Mouse (Mus musculus): Measurements from ENCODE around the gene Bptf. TPM values are rescaled to one million over a fixed set of nuclear protein-coding genes. Genes with fewer than 3 reads are reported as not detected.
"Not testable (repeated sequence)": the region's sequence is repeated elsewhere in the genome, so short reads cannot be mapped to it uniquely, and the experiment has no call there.

The Bptf gene
- polyA plus RNA-seq, 1 experiment from 2014 or later, result 45.5 TPM

GRCm38 (mm10) chr11:107138633-107139032 is 6.7 kb upstream of the Bptf start:
- 77% methylated on average over 3 of the region's 3 CpGs for WGBS
- Histone ChIP-seq H3K27me3 (no peaks in the 10 kb centered on the region), H3K4me1 (replicated peaks) (no peaks in the 10 kb centered on the region), H3K9ac (replicated peaks) (no peak overlapping the region), H3K4me3 (replicated peaks) (no peak overlapping the region), H3K4me2 (no peak overlapping the region), H3K9me3 (no peaks in the 10 kb centered on the region), H3K27ac (no peak overlapping the region), H3K36me3 (no peaks in the 10 kb centered on the region)
- ATAC-seq (ENCODE audit: insufficient number of reproducible peaks, insufficient read depth, low FRiP score, low TSS enrichment, low read depth), result no peak

- Histone ChIP-seq H3K9me3 (no peaks in the 10 kb centered on the region), H3K36me3 (no peaks in the 10 kb centered on the region), H3K27me3 (no peaks in the 10 kb centered on the region), H3K4me1 (replicated peaks) (peaks cover 3% of the 10 kb centered on the region), H3K9ac (replicated peaks) (no peak overlapping the region), H3K4me3 (replicated peaks) (no peak overlapping the region), H3K4me2 (no peak overlapping the region), H3K27ac (no peak overlapping the region)
- 96% methylated on average over 6 of the region's 6 CpGs for WGBS
- no peak for ATAC-seq (ENCODE audit: insufficient number of reproducible peaks, insufficient read depth, low FRiP score, low TSS enrichment, low read depth)
Observed at GRCm38 (mm10) chr11:107137593-107137992, 5.7 kb upstream of the Bptf start.

GRCm38 (mm10) chr11:107136458-107136857 is 4.5 kb upstream of the Bptf start:
- H3K4me3 ChIP-seq (replicated peaks); ATAC-seq (ENCODE audit: insufficient number of reproducible peaks, insufficient read depth, low FRiP score, low TSS enrichment, low read depth); H3K9ac ChIP-seq (replicated peaks); H3K27me3 ChIP-seq; H3K4me2 ChIP-seq; H3K9me3 ChIP-seq; H3K36me3 ChIP-seq; H3K4me1 ChIP-seq (replicated peaks); H3K27ac ChIP-seq: not testable (repeated sequence)
- WGBS, result 89% methylated on average over 10 of the region's 10 CpGs

- no peak overlapping the region for H3K4me2 ChIP-seq
- H3K9ac ChIP-seq (replicated peaks), result no peak overlapping the region
- WGBS, result 57% methylated on average over 3 of the region's 3 CpGs
- no peaks in the 10 kb centered on the region for H3K36me3 ChIP-seq
- H3K27me3 ChIP-seq, result no peaks in the 10 kb centered on the region
- no peak overlapping the region for H3K4me3 ChIP-seq (replicated peaks)
- H3K27ac ChIP-seq, result no peak overlapping the region
- H3K4me1 ChIP-seq (replicated peaks), result peaks cover 5% of the 10 kb centered on the region
- no peaks in the 10 kb centered on the region for H3K9me3 ChIP-seq
- ATAC-seq (ENCODE audit: insufficient number of reproducible peaks, insufficient read depth, low FRiP score, low TSS enrichment, low read depth), result no peak
Observed at GRCm38 (mm10) chr11:107135741-107136140, 3.8 kb upstream of the Bptf start.

GRCm38 (mm10) chr11:107132426-107132825 is 499 bp upstream of the Bptf start:
- peak; percentile 54 for ATAC-seq (ENCODE audit: insufficient number of reproducible peaks, insufficient read depth, low FRiP score, low TSS enrichment, low read depth)

GRCm38 (mm10) chr11:107130879-107131748 is 813 bp downstream of the Bptf start:
- under 1% methylated on average over 53 of the region's 65 CpGs for WGBS
- peak overlapping the region; percentile 97 for H3K27ac ChIP-seq
- H3K4me3 ChIP-seq (replicated peaks), result peak overlapping the region; percentile 94
- ATAC-seq (ENCODE audit: insufficient number of reproducible peaks, insufficient read depth, low FRiP score, low TSS enrichment, low read depth), result peak; percentile 78
- H3K27me3 ChIP-seq, result no peaks in the 10 kb centered on the region
- H3K9me3 ChIP-seq, result no peaks in the 10 kb centered on the region
- H3K9ac ChIP-seq (replicated peaks), result peak overlapping the region; percentile 97
- H3K4me1 ChIP-seq (replicated peaks), result peaks cover 19% of the 10 kb centered on the region
- H3K36me3 ChIP-seq, result no peaks in the 10 kb centered on the region; the same call in 1 of the 2 replicates
- peak overlapping the region; percentile 79 for H3K4me2 ChIP-seq

More at GRCm38 (mm10) chr11:107132426-107132825, 499 bp upstream of the Bptf start:
- Histone ChIP-seq H3K9ac (replicated peaks) (peak overlapping the region; percentile 97), H3K27ac (peak overlapping the region; percentile 97), H3K4me1 (replicated peaks) (peaks cover 19% of the 10 kb centered on the region), H3K27me3 (no peaks in the 10 kb centered on the region), H3K4me3 (replicated peaks) (peak overlapping the region; percentile 94), H3K9me3 (no peaks in the 10 kb centered on the region), H3K36me3 (no peaks in the 10 kb centered on the region; the same call in 1 of the 2 replicates), H3K4me2 (peak overlapping the region; percentile 83)
- WGBS, result 0% methylated on average over 16 of the region's 16 CpGs

- WGBS, result 5% methylated on average over 18 of the region's 18 CpGs
- no peaks in the 10 kb centered on the region for H3K27me3 ChIP-seq
- H3K27ac ChIP-seq, result peak overlapping the region; percentile 97
- peaks cover 19% of the 10 kb centered on the region for H3K4me1 ChIP-seq (replicated peaks)
- H3K9me3 ChIP-seq, result no peaks in the 10 kb centered on the region
- H3K36me3 ChIP-seq, result no peaks in the 10 kb centered on the region; the same call in 1 of the 2 replicates
- H3K4me2 ChIP-seq, result peak overlapping the region; percentile 79
- H3K4me3 ChIP-seq (replicated peaks), result peak overlapping the region; percentile 94
- ATAC-seq (ENCODE audit: insufficient number of reproducible peaks, insufficient read depth, low FRiP score, low TSS enrichment, low read depth), result no peak
- H3K9ac ChIP-seq (replicated peaks), result peak overlapping the region; percentile 97
Observed at GRCm38 (mm10) chr11:107130221-107130788, 1.6 kb downstream of the Bptf start.

GRCm38 (mm10) chr11:107129641-107130040 is 2.3 kb downstream of the Bptf start:
- 21% methylated on average over 2 of the region's 2 CpGs for WGBS
- no peak overlapping the region for H3K27ac ChIP-seq
- H3K4me2 ChIP-seq, result peak overlapping the region; percentile 79
- H3K4me1 ChIP-seq (replicated peaks), result peaks cover 23% of the 10 kb centered on the region
- peak overlapping the region; percentile 97 for H3K9ac ChIP-seq (replicated peaks)
- H3K27me3 ChIP-seq, result no peaks in the 10 kb centered on the region
- H3K4me3 ChIP-seq (replicated peaks), result peak overlapping the region; percentile 94
- H3K9me3 ChIP-seq, result no peaks in the 10 kb centered on the region
- H3K36me3 ChIP-seq, result no peaks in the 10 kb centered on the region; the same call in 1 of the 2 replicates
- no peak for ATAC-seq (ENCODE audit: insufficient number of reproducible peaks, insufficient read depth, low FRiP score, low TSS enrichment, low read depth)

GRCm38 (mm10) chr11:107126716-107127115 is 5.2 kb downstream of the Bptf start:
- 75% methylated on average over 1 of the region's 2 CpGs for WGBS
- H3K27me3 ChIP-seq; H3K9me3 ChIP-seq; H3K9ac ChIP-seq (replicated peaks); H3K36me3 ChIP-seq; H3K27ac ChIP-seq; H3K4me2 ChIP-seq; ATAC-seq (ENCODE audit: insufficient number of reproducible peaks, insufficient read depth, low FRiP score, low TSS enrichment, low read depth); H3K4me3 ChIP-seq (replicated peaks): not testable (repeated sequence)
- peaks cover 25% of the 10 kb centered on the region for H3K4me1 ChIP-seq (replicated peaks)

- Histone ChIP-seq H3K27ac (no peak overlapping the region), H3K36me3 (peaks cover 10% of the 10 kb centered on the region), H3K9me3 (no peaks in the 10 kb centered on the region), H3K9ac (replicated peaks) (no peak overlapping the region), H3K4me2 (no peak overlapping the region), H3K4me1 (replicated peaks) (peaks cover 25% of the 10 kb centered on the region), H3K27me3 (no peaks in the 10 kb centered on the region), H3K4me3 (replicated peaks) (no peak overlapping the region)
- 94% methylated on average over 4 of the region's 4 CpGs for WGBS
- ATAC-seq (ENCODE audit: insufficient number of reproducible peaks, insufficient read depth, low FRiP score, low TSS enrichment, low read depth), result no peak
Observed at GRCm38 (mm10) chr11:107125011-107125410, 6.9 kb downstream of the Bptf start.

GRCm38 (mm10) chr11:107124327-107124731 is 7.6 kb downstream of the Bptf start:
- H3K4me1 ChIP-seq (replicated peaks), result peaks cover 18% of the 10 kb centered on the region
- H3K9ac ChIP-seq (replicated peaks), result 0 out of 2 replicates have a peak overlapping the region, but pooled peaks have one; percentile 12
- WGBS, result 44% methylated on average over 7 of the region's 7 CpGs
- no peak for ATAC-seq (ENCODE audit: insufficient number of reproducible peaks, insufficient read depth, low FRiP score, low TSS enrichment, low read depth)
- peaks cover 10% of the 10 kb centered on the region for H3K36me3 ChIP-seq
- no peaks in the 10 kb centered on the region for H3K27me3 ChIP-seq
- H3K27ac ChIP-seq, result no peak overlapping the region
- H3K4me2 ChIP-seq, result no peak overlapping the region
- no peak overlapping the region for H3K4me3 ChIP-seq (replicated peaks)
- no peaks in the 10 kb centered on the region for H3K9me3 ChIP-seq

Measured in limb, embryonic 12.5 days (tissue).